Mouse (Mus musculus): ENCODE measurements around the gene Dhx34. TPM values are rescaled to one million over a fixed set of nuclear protein-coding genes. Genes with fewer than 3 reads are reported as not detected.

Gene Dhx34
- 10 to 100 TPM; 31.1 to 32.0 TPM for total RNA-seq (2023)

DNA sequence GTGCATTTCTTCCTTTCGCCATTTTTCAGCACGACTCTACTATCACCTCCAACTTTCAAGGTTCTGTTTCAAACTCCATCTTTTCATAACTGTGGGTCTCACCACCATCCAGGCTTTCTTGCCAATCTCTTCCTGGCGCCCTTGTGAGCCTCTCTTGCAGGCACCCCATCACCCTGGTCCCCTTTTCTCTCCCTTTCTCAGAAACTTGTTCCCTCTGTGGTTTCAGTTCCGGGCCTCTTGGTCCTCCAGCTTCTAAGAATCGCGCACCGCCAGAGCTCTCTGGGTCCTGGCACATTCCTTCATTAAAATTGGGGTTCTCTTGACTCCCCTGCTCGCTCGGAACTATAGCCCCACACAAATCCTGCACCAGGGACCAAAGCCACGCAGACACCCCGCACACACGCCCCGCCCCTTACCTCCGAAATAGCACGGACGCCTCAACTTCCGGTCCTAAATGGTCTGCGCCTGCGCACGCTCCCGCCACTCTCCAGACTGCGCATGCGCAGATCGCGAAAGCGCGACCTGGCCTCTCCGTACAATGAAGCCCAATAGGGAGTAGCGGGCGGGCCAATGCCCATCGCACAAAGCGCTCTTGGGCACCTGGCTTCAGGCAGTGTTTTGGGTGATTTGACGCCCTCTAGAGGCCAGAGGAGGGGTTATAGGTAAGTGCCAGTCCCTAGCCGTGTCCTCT is at the start of gene Dhx34:
Gene Dhx34 (minus strand): TSS at position 456 of the 691 bp plus-strand sequence.

DNA sequence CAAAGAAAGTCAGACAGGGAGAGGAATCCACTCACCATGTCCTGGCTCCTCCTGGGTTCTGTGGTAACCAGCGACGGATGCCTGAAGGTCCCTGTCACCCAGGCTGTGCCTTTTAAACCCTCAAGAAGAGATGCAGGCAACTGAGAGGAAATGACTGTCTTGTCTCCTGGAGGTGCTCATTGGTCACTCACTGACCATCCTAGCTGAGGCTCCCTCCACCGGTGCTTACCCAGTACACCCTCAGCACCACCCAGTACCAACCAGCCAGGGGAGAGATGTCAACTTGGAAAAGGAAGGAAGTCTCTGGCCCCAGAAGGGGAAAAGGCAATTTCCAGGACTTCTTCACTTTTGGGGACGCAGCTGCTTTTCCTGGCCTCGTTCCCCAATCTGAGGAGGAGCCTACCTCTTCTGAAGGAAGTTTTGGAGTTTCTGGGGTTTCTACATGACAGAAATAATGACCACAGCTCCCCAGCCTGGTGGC is 37.3 kb upstream of the Dhx34 start, which contains the start of gene C5ar1:
Gene C5ar1 (minus strand): TSS at position 431 of the 481 bp plus-strand sequence.

DNA sequence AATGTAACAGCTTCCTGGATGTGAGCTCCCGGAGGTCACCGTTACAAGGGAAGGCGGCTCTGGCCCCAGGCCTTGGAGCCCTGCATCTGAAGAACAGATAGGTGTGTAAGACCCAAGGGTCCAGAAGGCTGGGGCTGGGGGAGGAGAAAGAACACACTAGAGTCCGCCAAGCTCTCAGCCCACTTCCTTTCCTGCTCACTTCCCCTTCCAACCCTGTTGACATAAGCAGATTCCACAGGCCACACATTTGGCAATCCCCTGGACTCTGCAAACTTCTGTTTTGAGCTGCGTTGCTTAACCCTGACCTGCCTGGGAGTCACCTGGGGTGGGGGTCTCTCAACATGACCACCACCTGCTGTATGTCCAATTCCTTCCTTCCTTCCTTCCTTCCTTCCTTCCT is 22.2 kb upstream of the Dhx34 start, which contains the start of gene C5ar2:
Gene C5ar2 (minus strand): TSS at position 88 of the 400 bp plus-strand sequence.

DNA sequence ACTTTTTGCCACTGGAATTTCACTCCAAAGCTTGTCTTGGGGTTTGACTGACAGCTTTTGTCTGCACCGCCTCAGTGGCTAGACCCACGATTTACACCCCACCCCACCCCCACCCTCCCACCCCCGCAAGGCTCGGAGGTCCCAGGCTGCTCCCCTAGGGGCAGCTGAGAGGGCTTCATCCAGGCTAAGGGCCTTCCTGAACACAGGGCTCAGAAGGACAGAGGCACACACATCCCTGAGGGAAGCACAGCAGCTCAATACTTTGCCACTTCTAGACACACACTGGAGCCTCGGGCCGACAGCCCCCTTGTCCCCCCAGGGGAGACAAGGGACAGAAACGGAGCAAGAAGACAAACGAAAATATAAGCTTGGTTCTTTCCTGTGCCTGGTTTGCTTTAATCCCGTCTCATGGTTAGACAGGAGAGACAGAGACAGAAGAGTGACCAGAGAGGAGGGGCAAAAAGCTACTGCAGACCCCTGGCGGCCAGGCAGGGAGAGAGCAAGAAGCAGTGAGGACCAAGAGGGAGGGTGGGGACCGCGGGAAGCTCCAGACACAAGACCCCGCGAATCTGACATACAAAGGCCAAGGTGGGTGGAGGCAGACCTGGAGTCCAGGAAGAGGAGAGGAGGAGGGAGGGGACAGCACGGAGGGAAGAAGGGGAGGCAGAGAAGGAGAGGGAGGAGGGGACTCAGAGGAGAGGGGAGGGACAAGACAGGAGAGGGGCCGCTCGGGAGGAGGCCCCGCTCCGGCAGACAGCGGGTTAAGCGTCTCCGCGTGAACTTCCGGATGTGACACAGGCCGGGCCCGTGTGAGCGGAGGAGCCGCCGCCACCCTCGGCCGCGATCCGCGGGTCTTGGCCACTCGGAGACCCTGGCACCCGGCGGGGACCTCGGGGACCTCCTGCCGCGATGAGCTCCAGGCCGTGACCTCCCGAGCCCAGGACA is 47.0 kb downstream of the Dhx34 start, which contains the start of gene Meis3:
Gene Meis3 (plus strand): TSS at position 494 of the 945 bp plus-strand sequence.

Other genes with a start within 250 kb of the Dhx34 start
- 10 to 100 TPM; 41.9 to 54.2 TPM for gene Bicra, start 174.1 kb downstream of the Dhx34 start, total RNA-seq (2023)
- gene Zfp541, start 160.2 kb downstream of the Dhx34 start, total RNA-seq (2023): under 1 TPM; 0.50 to 0.70 TPM
- gene Napa, start 123.6 kb downstream of the Dhx34 start, total RNA-seq (2023): 100 to 1,000 TPM; 224 to 251 TPM
- gene Kptn, start 102.1 kb downstream of the Dhx34 start, total RNA-seq (2023): 10 to 100 TPM; 23.0 to 27.9 TPM
- under 1 TPM in 1 of 2 experiments, not detected in 1; 0.24 TPM for gene Slc8a2, start 92.2 kb downstream of the Dhx34 start, total RNA-seq (2023)
- gene Meis3, start 46.9 kb downstream of the Dhx34 start, total RNA-seq (2023): 1 to 10 TPM; 5.1 to 6.4 TPM
- gene C5ar2, start 22.1 kb upstream of the Dhx34 start, total RNA-seq (2023): 1 to 10 TPM; 5.2 to 6.0 TPM
- gene C5ar1, start 37.5 kb upstream of the Dhx34 start, total RNA-seq (2023): 10 to 100 TPM; 80.1 to 84.6 TPM
- gene Inafm1, start 51.6 kb upstream of the Dhx34 start, total RNA-seq (2023): 10 to 100 TPM; 22.5 to 23.4 TPM
- gene Ccdc9, start 64.8 kb upstream of the Dhx34 start, total RNA-seq (2023): 100 to 1,000 TPM; 303 to 392 TPM
- 100 to 1,000 TPM; 117 to 125 TPM for gene Bbc3, start 86.4 kb upstream of the Dhx34 start, total RNA-seq (2023)
- 10 to 100 TPM; 24.3 to 30.5 TPM for gene Sae1, start 165.8 kb upstream of the Dhx34 start, total RNA-seq (2023)
- gene Zc3h4, start 178.9 kb upstream of the Dhx34 start, total RNA-seq (2023): 10 to 100 TPM; 67.3 to 74.4 TPM
- 10 to 100 TPM; 36.2 to 52.9 TPM for gene Tmem160, start 230.7 kb upstream of the Dhx34 start, total RNA-seq (2023)

Data from monocyte, adult 59 days (primary cell).